Mouse (Mus musculus) fibroblast of lung, adult 2 months (primary cell): ENCODE results near the gene 2810006K23Rik.
"Not testable (repeated sequence)": the region's sequence is repeated elsewhere in the genome, so short reads cannot be mapped to it uniquely, and the experiment has no call there.

Experiments used
- DNase-seq: peaks from one replicate; pipeline ENCODE4 v3.0.0-alpha.2; 2011; ENCODE audit warnings: low read depth

The 2810006K23Rik gene

DNA sequence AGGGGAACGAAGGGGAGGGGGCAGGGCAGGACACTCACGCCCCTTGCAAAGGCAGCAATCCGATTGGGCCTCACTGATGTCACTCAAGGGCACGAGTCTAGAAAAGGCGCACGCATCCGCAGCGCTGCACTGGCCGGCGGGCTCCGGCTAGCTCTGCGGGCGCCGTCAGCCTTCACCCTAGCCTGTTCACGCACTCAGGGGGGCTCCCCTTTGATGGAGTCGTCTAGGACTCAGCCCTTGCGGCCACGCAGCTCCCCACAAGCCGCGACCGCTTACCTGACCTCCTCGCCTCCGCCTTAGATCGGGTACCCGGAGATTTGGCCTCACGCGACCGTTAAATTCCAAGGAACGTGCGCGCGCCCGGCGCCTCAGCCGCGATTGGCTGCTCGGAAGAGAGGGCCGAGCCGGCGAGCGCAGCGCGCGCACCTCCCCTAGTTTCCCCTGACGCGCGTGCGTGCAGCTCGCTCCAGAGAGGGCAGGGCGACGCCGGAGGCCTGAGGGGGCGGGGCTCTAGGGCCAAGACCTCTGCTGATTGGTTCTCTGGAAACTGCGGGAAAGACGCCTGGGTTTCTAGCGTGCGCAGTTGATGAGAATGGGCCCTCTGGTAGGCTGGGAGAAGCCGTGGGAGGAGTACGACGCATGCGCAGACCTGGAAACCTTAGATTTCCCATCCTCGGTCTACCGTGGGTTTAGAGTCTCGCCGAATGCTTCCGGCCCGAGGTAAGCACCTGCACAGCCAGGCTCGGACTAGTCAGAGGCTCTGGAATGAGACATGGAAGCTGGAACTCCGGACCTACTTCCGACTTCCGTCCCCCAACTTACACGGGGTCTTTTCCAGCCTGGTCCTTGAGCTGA lies at the start of gene 2810006K23Rik, which contains the start of gene Mphosph9:
2810006K23Rik (plus strand) TSS at position 580 of the 855 bp plus-strand sequence.
Mphosph9 (minus strand) TSS at position 463 of the 855 bp plus-strand sequence.
- peak; percentile 99 for DNase-seq

DNA sequence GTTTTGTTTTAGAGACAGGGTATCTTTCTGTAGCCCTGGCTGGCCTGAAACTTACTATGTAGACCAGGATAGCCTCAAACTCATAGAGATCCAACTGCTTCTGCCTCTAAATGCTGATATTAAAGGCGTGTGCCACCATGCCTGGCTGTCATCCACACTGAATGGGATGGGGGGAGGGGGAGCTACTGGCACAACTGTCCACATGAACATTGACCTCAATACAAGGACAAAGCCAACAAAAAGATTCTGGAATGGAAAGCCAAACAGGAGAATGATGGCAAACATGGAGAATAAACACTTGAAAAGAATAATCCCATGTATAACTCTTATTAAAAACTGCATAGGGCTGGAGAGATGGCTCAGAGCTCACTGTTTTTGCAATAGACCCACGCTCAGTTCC lies 45.0 kb upstream of the 2810006K23Rik start:
- DNase-seq = no peak

DNA sequence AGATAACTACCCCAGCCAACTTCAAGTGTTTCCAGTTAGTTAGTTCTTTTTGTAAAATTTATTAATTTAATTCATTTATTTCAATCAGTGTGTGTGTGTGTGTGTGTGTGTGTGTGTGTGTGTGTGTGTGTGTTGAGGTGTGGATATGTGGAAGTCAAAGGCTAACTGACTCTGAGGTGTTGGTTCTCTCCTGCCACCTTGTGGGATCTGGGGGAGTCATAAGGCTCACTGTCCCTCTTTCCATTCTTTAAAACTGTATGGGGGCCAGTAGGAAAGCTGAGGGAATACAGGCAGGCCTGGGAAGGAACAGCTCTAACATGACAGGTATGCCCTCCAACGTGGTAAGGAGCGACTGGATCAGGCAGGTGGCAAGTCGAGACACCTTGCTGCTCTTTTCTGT lies 43.6 kb upstream of the 2810006K23Rik start:
- DNase-seq = no peak

DNA sequence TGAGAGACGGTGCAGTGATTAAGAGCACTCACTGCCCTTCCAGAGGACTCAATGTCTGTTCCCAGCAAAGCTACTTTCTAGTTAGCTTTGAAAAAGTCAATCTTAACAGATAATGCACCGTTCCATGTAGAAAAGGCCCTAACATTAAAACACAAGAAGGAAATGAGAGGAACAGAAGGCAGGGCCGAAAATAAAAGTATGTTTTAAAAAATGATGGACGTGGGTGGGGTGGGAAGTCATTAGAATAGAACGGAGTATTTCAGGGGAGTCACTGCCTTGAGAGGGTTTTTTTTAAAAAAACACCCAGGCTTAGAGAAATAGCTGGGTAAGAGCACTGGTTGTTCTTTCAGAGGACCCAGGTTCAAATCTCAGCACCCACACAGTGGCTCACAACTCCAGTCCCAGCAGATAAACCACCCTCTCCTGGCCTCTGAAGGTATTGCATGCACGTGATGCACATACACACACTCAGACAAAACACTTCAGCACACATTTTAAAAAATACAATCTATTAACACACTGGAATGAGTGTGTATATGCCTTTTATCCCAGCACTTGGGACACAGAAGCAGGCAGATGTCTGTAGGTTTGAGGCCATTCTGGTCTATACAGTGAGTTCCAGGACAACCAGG lies 40.2 kb upstream of the 2810006K23Rik start:
- DNase-seq = no peak

DNA sequence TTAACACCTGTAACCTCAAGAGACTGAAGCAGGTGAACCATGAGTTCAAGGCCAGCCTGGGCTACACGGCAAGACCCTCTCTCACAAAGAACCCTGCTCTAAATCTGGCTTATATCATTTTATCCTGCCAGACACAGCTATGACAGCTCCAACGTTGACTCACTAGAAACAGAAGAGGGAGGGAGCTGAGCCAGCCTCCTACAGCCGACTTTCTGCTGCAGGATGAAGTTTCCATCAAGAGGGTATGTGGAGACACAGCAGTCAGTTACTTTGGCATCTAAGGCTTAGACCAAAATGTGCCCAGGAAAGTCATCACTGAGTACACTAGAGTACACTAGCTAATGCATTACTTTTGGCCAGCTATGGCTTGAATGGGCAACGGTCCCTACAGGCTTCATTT lies 37.7 kb upstream of the 2810006K23Rik start:
- DNase-seq = no peak

DNA sequence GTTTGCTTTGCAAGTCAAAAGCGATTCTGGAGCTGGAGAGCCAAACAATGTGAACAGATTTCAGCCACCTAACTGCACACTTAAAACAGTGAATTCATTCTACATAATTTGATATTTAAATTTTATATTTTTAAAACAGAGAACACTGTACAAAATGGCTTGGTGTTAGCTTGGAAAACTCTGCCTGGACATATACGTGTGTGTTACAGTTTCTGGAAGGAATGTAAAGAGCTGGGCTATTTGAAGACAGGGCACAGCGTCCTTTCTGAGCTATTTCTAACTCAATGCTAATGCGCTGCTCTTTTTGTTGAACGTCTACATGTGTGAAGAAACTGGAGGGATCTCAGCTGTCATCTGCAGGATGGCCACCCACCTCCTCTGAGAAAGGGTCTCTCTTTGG lies 33.9 kb upstream of the 2810006K23Rik start:
- no peak for DNase-seq

DNA sequence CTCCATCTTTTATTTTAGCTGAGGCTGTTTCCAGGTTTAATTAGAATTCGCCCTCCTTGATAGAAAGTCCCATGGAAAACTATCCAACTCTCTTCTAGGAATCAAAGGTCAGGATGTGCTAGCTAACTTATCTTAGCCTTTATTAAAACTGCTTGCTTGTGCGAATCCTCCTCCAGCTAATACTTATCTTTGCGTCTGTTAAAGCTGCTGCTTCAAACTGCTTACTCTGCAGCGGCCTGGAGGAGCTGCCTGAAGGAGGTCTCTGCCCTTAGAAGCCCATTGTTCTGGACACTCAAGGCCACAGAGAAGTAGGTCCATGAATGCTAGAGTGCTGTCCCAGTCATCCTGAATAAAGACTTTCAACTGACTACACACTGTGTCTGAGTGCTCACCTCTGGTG lies 31.4 kb upstream of the 2810006K23Rik start:
- DNase-seq = no peak

DNA sequence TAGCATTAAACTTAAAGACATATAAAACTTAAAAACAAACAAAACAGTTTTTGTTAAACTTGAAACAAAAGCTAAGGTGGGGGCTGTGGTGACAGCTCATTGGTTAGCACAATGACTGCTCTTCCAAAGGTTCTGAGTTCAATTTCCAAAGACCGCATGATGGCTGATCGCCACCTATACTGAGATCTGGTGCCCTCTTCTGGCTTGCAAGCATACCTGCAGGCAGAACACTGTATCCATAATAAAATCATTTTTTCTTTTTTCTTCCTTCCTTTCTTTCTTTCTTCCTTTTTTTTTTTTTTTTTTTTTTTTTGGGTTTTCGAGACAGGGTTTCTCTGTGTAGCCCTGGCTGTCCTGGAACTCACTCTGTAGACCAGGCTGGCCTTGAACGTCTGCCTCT lies 28.6 kb upstream of the 2810006K23Rik start:
- DNase-seq = not testable (repeated sequence)

DNA sequence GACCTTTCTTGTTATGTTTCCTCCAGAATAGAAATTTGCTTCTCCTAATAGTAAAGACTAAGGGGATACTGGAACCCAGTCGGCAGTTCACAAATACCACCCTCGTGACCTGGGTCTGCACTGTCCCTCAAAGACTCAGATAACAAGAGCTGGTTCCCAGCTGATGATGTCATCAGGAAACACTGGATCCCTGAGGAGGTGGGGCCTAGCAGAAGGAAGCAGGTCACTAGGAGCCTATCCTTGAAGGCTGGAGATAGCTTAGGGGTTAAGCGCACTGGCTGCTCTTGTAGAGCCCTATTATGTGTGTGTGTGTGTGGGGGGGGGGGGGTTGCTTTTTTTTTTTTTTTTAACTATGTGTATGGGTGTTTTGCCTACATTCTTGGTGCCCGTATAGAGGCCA lies 27.8 kb upstream of the 2810006K23Rik start:
- DNase-seq = no peak

DNA sequence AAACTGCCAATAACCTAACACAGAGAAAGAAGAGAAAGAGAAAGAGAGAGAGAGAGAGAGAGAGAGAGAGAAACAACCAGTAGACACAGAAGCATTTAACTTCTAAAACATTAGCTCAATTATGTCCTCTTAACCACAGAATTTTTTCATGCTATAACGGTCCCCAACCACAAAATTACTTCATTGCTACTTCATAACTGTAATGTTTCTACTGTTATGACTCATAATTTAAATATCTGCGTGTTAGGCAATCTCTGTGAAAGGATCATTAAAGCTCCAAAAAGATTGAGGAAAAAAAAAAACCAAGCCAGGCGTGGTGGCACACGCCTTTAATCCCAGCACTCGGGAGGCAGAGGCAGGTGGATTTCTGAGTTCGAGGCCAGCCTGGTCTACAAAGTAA lies 25.0 kb upstream of the 2810006K23Rik start:
- DNase-seq = peak; percentile 51

DNA sequence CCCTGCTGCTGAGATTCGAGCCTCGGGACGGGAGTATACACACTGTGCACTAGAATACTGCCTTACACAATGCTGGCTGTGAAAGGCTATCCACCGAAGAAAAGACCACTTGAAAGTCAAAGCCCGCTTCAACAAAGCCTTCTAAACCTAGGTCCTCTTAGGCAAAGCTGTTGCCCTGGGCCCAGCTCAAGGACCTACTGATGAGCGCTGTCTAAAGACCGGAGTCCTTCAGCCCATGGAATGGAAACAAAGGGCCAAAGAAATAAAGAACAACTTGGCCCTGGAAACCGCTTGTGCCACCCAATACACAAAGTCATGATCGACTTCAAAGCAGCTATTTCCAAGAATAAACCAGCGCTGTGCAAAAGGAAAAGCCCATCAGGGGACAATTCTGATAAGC lies 18.7 kb upstream of the 2810006K23Rik start:
- DNase-seq = no peak

DNA sequence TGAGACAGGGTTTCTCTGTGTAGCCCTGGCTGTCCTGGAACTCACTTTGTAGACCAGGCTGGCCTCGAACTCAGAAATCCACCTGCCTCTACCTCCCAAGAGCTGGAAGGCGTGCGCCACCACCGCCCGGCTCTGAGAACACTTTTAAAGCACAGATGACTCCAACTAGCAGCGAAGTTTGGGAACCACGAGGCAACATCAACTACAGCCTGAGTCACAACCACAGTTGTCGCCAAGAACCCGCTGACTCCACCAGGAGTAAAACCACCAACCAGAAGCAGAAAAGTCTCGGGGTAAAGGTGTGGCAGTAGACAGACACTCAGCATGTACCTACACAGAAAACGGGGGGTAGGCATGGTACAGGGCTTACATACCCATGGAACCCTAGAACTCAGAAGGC lies 17.8 kb upstream of the 2810006K23Rik start:
- DNase-seq = no peak

DNA sequence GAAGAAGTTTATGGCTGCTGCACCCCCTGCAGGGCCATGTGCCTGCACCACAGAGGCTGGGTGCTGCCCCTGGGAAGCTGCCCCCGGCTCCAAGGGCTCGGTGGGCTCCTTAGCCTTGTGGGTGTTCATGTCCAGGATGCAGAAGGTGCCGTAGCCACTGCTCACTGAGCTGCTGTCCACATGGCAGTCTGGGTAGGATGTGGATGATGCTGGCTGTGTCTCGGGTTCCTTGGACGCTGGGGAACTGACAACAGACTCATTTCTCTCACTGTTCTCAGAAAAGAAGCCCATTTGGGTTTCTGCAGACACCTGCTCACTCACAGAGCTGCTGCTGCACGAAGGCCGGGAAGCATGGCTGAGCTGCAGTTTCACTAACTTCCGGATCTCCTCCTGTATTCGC lies 12.4 kb upstream of the 2810006K23Rik start:
- DNase-seq = no peak

DNA sequence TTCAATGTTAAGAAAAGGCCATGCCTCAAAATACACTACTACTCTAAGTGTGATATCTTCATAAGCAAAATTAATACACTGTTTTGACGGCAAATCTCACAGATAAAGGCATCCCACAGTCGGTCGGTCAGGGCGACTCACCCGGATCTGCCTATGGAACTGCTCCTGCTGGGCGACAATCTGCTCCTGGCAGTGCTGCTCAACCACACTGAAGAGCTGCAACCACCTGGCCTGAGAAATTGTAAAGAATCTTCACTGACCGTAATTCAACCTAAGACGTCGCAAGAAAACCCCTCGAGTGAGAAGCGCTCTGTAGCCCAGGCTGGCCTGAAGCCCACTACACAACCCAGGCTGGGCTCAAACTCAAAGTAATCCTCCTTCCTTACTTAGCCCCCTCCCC lies 11.9 kb upstream of the 2810006K23Rik start:
- no peak for DNase-seq

DNA sequence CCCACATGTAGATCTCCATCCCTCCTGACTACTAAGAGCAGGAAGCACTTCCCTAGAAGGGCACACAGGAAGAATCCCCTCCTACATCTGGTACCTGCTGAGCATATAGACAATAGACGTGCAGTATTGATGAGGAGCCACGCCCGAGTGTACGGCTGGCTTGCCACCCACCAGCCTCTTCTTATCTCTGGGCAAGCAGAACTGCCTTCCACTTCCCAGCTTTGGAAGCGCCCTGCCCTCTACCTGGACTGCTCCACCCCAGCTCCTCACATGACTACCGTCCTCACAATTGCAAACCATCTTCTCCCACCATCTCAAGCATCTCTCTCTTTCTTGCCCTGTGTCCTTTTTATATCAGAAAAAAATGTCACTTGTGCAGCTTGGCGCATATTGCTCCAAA lies 10.2 kb upstream of the 2810006K23Rik start:
- no peak for DNase-seq

DNA sequence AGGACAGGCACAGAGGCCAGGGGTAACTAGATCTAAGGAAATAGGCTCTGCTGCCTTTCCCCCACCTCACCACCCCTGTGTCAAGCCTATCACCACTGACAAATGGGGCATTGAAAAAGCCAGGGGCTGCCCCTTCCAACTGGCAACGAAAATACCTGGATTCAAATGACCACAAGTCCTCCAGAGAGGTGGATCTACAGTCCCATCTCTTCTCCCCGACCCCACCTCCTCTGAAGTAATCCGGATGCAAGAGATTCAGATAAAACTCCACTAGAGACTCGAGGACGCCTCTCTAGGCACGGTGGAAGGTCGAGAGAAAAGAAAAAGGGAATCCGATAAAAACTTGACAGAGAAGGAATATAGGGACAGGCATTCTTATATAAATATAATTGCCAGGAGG lies 1.1 kb upstream of the 2810006K23Rik start:
- no peak for DNase-seq

DNA sequence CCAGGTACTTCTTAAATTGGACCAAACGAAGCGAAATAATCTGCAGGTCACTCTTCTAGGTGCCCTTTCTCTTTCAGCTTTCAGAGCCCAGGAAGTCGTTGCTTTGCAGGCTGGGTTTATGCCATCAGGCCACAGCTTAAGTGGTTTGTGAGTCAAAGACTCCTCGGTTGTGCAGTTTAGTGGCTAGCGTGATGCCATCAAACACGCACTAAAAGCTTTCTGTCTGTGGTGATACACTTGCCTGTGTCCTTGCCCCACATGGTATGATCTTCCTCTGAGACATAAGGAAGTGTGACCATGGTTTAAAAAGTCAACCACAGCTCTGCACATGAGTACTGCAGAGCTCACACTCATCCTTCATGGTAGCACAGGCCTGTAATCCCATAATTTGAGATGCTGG lies 2.2 kb downstream of the 2810006K23Rik start:
- no peak for DNase-seq

DNA sequence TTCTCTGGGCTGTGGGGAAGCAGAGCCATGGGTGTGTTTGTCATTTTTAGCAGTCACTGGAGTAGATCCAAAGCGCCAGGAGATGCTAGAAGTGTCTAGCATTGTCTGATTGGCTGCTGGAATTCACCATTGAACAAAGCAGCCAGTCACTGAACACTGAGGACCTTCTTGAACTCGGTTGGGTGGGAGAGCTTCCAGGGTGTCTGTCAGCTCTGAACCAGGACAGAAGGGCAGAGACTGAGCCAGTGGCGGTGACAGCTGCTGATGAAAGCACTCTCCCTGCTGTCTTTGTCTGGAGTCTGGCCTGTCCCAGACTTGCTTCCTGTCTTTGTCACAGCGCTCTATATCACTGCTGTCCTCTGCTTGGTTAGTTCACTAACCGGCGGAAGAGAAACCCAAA lies 6.5 kb downstream of the 2810006K23Rik start:
- no peak for DNase-seq

DNA sequence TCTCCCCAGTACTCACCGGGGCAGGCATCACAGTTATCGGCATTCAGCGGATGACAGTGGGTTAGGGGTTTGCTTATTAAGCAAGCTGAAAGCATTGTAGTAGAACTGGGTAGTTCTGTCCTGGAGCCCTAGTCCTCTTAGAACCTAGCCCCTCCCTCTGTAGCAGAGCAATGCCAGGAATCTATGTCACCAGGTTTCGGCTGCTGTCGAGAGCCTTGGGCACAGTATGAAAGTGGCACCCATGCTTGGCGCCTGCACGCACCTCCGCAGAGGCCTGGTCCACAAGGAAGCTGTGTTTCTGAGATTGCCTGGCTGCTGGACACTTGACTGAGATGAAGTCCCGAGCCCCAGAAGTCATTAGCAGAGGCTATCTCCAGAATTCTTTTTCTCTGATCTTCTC lies 9.2 kb downstream of the 2810006K23Rik start:
- DNase-seq = no peak

DNA sequence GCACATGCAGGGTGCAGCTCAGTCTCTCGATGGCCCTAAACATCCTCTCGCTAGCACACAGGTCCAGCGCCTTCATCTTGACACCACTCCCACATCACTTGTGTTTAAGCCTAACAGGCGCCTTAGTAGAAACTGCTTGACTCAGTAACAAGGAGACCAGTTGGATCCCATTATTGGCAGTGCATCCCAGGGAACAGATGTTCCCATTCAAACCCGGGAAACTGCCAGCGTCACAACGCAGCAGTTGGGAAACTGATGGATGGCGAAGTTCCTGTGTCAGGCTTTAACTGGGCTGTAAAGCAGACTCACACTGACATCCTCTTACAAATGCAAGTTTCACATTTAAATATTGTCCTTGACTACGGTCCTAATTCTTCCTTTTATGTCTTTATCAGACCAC lies 10.0 kb downstream of the 2810006K23Rik start:
- DNase-seq = no peak

DNA sequence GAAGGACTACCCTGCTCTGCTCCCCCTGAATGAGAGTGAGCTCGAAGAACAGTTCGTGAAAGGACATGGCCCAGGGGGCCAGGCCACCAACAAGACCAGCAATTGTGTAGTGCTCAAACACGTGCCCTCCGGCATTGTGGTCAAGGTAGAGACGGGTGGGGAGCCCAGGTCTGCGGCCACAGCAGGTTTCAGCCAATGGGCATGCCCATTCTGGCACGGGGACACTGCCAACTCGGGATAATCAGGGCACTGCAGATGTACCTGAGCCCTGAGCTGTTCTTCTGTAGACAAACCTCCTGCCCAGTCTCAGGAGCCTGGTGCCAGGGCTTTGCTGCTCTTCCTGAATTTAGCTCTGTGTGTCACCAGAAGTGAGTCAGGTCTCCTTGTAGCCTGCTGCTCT lies 10.9 kb downstream of the 2810006K23Rik start:
- no peak for DNase-seq

DNA sequence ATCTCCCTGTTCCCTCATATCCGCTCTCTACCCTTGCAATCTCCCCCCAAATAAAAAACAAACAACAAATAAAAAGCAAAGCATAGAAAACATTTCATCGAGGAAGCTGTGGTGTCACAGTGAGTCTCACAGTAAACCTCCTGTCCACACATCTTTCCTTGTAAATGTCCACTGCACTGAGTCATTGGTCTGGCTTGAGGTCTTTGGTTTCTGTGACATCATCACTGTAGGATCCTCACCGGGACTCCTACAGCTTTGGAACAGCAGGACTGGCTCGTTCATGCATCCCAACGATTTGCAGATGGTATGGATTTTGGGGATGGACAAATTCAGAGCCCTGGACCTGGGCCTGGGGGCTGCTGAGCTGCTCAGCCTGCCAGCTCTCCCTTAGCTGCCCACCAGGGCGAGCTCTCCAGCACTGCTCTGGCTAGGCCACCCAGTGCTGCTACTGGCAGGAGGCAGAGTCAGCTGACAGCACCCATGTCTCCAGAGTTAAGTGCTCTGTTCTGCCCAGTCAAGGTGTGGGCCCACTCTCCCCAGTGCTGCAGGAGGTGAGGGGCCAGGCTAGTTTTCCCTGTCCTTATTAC lies 14.0 kb downstream of the 2810006K23Rik start:
- not testable (repeated sequence) for DNase-seq

DNA sequence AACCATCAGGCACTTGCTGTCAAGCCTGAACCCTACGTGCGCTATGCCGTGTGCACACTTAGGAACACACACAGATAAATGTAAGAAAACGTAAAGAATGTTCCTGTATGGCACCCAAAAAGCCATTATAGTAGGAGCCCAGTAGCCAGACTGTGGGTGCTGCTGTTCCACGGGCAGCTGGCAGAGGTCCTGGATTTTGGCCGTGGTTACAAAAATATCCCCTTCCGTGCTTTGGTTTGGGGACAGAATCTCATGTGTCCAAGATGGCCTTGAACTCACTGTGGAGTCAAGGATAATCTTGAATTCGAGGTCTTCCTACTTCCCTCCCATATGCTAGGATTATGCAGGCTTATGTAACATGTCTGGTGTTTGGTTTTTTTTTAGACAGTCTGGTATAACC lies 15.0 kb downstream of the 2810006K23Rik start:
- no peak for DNase-seq
